Mouse (Mus musculus) liver, postnatal 0 days (tissue): Measurements from ENCODE around the gene Clrn1.

Experiments used
- CTCF ChIP-seq: sonication (generic); IDR thresholded peaks from 2 replicates; pipeline ENCODE4 v1.5.1; 2016; ENCODE audit warnings: antibody characterized with exemption, low read depth
- EP300 ChIP-seq: IDR thresholded peaks from 2 replicates; pipeline ENCODE4 v1.6.1; 2016; ENCODE audit warnings: antibody characterized with exemption, low read depth, mild to moderate bottlenecking

- TF ChIP-seq CTCF (no peak), EP300 (no peak)
Observed at GRCm38 (mm10) chr3:58895131-58895530, 10.0 kb upstream of the Clrn1 start.
